Mouse (Mus musculus) MEL (cell line): ENCODE data around the gene Slc2a10. TPM values are rescaled to one million over a fixed set of nuclear protein-coding genes. Genes with fewer than 3 reads are reported as not detected.

Experiments used
- DNase-seq: peaks from one replicate; pipeline ENCODE4 v3.0.0; 2011; ENCODE audit warnings: low read depth, low spot score
- H3K27ac ChIP-seq: 2 replicates; pipeline ENCODE4 v1.5.1; 2012; ENCODE audit warnings: low read depth, mild to moderate bottlenecking, control low read depth, low read length, moderate library complexity; ENCODE audit not compliant: control insufficient read depth
- H3K27me3 ChIP-seq, 2 experiments: fragments of 150-350 bp in 1 of 2; sonication (generic) in 1 of 2; 2 replicates each; pipeline ENCODE4 v1.6.1; 2012; ENCODE audit warnings: low read length in 2 of 2, mild to moderate bottlenecking in 2 of 2, improper control_type of control experiment in 1 of 2, moderate library complexity in 1 of 2; ENCODE audit not compliant: insufficient read depth in 2 of 2, control insufficient read depth in 1 of 2
- H3K36me3 ChIP-seq, 2 experiments: 2 replicates each; pipeline ENCODE4 v1.6.1; 2012 to 2014; ENCODE audit warnings: low read length in 2 of 2, improper control_type of control experiment in 1 of 2, inconsistent platforms in 1 of 2, mild to moderate bottlenecking in 1 of 2; ENCODE audit not compliant: insufficient read depth in 2 of 2, control insufficient read depth in 1 of 2
- H3K4me1 ChIP-seq, 2 experiments: fragments of 150-350 bp in 1 of 2; sonication (generic) in 1 of 2; 2 replicates each; pipeline ENCODE4 v1.6.1; 2012; ENCODE audit warnings: low read length in 2 of 2, improper control_type of control experiment in 1 of 2, mild to moderate bottlenecking in 1 of 2; ENCODE audit not compliant: insufficient read depth in 2 of 2, control insufficient read depth in 1 of 2
- H3K4me3 ChIP-seq, 2 experiments: fragments of 150-350 bp in 1 of 2; sonication (generic) in 1 of 2; 2 replicates each; pipeline ENCODE4 v1.5.1; 2012; ENCODE audit warnings: low read depth in 2 of 2, low read length in 2 of 2, mild to moderate bottlenecking in 2 of 2, moderate library complexity in 2 of 2, control low read depth in 1 of 2, improper control_type of control experiment in 1 of 2; ENCODE audit not compliant: control insufficient read depth in 1 of 2, insufficient read depth in 1 of 2
- H3K79me2 ChIP-seq: 2 replicates; pipeline ENCODE4 v1.6.1; 2012; ENCODE audit warnings: mild to moderate bottlenecking, low read length, moderate library complexity; ENCODE audit not compliant: control insufficient read depth, poor library complexity, insufficient read depth
- H3K9ac ChIP-seq: 2 replicates; pipeline ENCODE4 v1.6.1; 2012; ENCODE audit warnings: low read depth, mild to moderate bottlenecking, control low read depth, low read length, moderate library complexity; ENCODE audit not compliant: control insufficient read depth, poor library complexity, severe bottlenecking
- H3K9me3 ChIP-seq: fragments of 150-350 bp; sonication (generic); replicated peaks from 2 replicates; pipeline ENCODE4 v1.6.1; 2012; ENCODE audit warnings: mild to moderate bottlenecking, low read length, improper control_type of control experiment, moderate library complexity; ENCODE audit not compliant: insufficient read depth
- CHD1 ChIP-seq: IDR thresholded peaks from 2 replicates; pipeline ENCODE4 v1.6.1; 2012; ENCODE audit warnings: low read depth, mild to moderate bottlenecking, inconsistent platforms, low read length, improper control_type of control experiment
- CHD2 ChIP-seq: IDR thresholded peaks from 2 replicates; pipeline ENCODE4 v1.6.1; 2011; ENCODE audit warnings: low read length, improper control_type of control experiment
- CTCF ChIP-seq, 3 experiments: IDR thresholded peaks in 2 of 3; conservative IDR thresholded peaks in 1 of 3; 2 replicates each; pipeline ENCODE4 v1.5.1; 2011 to 2012; ENCODE audit warnings: low read length in 3 of 3, low read depth in 2 of 3, mild to moderate bottlenecking in 2 of 3, improper control_type of control experiment in 1 of 3, inconsistent platforms in 1 of 3, mixed read lengths in 1 of 3, moderate library complexity in 1 of 3; ENCODE audit not compliant: control insufficient read depth in 1 of 3, insufficient read depth in 1 of 3, poor library complexity in 1 of 3, severe bottlenecking in 1 of 3
- E2F4 ChIP-seq: IDR thresholded peaks from 2 replicates; pipeline ENCODE4 v1.6.1; 2011; ENCODE audit warnings: low read depth, low read length, improper control_type of control experiment, borderline replicate concordance
- ELF1 ChIP-seq: IDR thresholded peaks from 2 replicates; pipeline ENCODE4 v1.6.1; 2014; ENCODE audit warnings: low read depth, mild to moderate bottlenecking, inconsistent platforms, low read length, improper control_type of control experiment, moderate library complexity
- GABPA ChIP-seq: IDR thresholded peaks from 2 replicates; pipeline ENCODE4 v1.6.1; 2012; ENCODE audit warnings: low read depth, mild to moderate bottlenecking, inconsistent platforms, low read length, improper control_type of control experiment, moderate library complexity
- GATA1 ChIP-seq: IDR thresholded peaks from 2 replicates; pipeline ENCODE4 v1.6.1; 2011; ENCODE audit warnings: low read depth, low read length, improper control_type of control experiment
- HCFC1 ChIP-seq: IDR thresholded peaks from 2 replicates; pipeline ENCODE4 v1.6.1; 2012; ENCODE audit warnings: low read depth, mild to moderate bottlenecking, inconsistent platforms, low read length, improper control_type of control experiment, moderate library complexity
- JUND ChIP-seq: IDR thresholded peaks from 2 replicates; pipeline ENCODE4 v1.6.1; 2011; ENCODE audit warnings: low read depth, mild to moderate bottlenecking, improper control_type of control experiment, low read length
- KAT2A ChIP-seq: conservative IDR thresholded peaks from 2 replicates; pipeline ENCODE4 v1.6.1; 2012; ENCODE audit warnings: low read depth, low read length, improper control_type of control experiment, inconsistent platforms
- MAX ChIP-seq: IDR thresholded peaks from 2 replicates; pipeline ENCODE4 v1.6.1; 2011; ENCODE audit warnings: low read length, improper control_type of control experiment
- MEF2A ChIP-seq: IDR thresholded peaks from 2 replicates; pipeline ENCODE4 v1.6.1; 2014; ENCODE audit warnings: low read depth, mild to moderate bottlenecking, inconsistent platforms, low read length, improper control_type of control experiment; ENCODE audit not compliant: poor library complexity, insufficient replicate concordance, severe bottlenecking; ENCODE audit errors: extremely low read depth
- MXI1 ChIP-seq: IDR thresholded peaks from 2 replicates; pipeline ENCODE4 v1.6.1; 2011; ENCODE audit warnings: mild to moderate bottlenecking, low read depth, low read length, improper control_type of control experiment
- MYC ChIP-seq: IDR thresholded peaks from 2 replicates; pipeline ENCODE4 v1.6.1; 2011; ENCODE audit warnings: low read depth, mild to moderate bottlenecking, low read length, improper control_type of control experiment, moderate library complexity
- NELFE ChIP-seq: IDR thresholded peaks from 2 replicates; pipeline ENCODE4 v1.6.1; 2011; ENCODE audit warnings: low read depth, low read length, improper control_type of control experiment
- NRF1 ChIP-seq: IDR thresholded peaks from 2 replicates; pipeline ENCODE4 v1.6.1; 2014; ENCODE audit warnings: low read depth, mild to moderate bottlenecking, inconsistent platforms, low read length, improper control_type of control experiment, moderate library complexity; ENCODE audit not compliant: poor library complexity, insufficient read depth, severe bottlenecking
- POLR2AphosphoS2 ChIP-seq: IDR thresholded peaks from 2 replicates; pipeline ENCODE4 v1.6.1; 2011; ENCODE audit warnings: low read length, improper control_type of control experiment
- POLR2AphosphoS5 ChIP-seq: IDR thresholded peaks from 2 replicates; pipeline ENCODE4 v1.6.1; 2012; ENCODE audit warnings: low read depth, borderline replicate concordance, mild to moderate bottlenecking, inconsistent platforms, low read length, moderate library complexity, mixed read lengths
- RCOR1 ChIP-seq: IDR thresholded peaks from 2 replicates; pipeline ENCODE4 v1.6.1; 2012; ENCODE audit warnings: low read depth, mild to moderate bottlenecking, inconsistent platforms, low read length, improper control_type of control experiment
- SIN3A ChIP-seq: IDR thresholded peaks from 2 replicates; pipeline ENCODE4 v1.6.1; 2012; ENCODE audit warnings: low read length, improper control_type of control experiment, inconsistent platforms
- TAL1 ChIP-seq: IDR thresholded peaks from 2 replicates; pipeline ENCODE4 v1.6.1; 2012; ENCODE audit warnings: mild to moderate bottlenecking, inconsistent platforms, low read length, moderate library complexity, mixed read lengths
- TBP ChIP-seq: IDR thresholded peaks from 2 replicates; pipeline ENCODE4 v1.8.0; 2011; ENCODE audit warnings: low read depth, low read length, improper control_type of control experiment
- TCF12 ChIP-seq: IDR thresholded peaks from 2 replicates; pipeline ENCODE4 v1.6.1; 2014; ENCODE audit warnings: low read depth, mild to moderate bottlenecking, inconsistent platforms, low read length, improper control_type of control experiment, moderate library complexity
- UBTF ChIP-seq: IDR thresholded peaks from 2 replicates; pipeline ENCODE4 v1.6.1; 2012; ENCODE audit warnings: low read depth, mild to moderate bottlenecking, inconsistent platforms, low read length, improper control_type of control experiment, moderate library complexity, borderline replicate concordance; ENCODE audit not compliant: insufficient read depth
- USF1 ChIP-seq: IDR thresholded peaks from 2 replicates; pipeline ENCODE4 v1.6.1; 2014; ENCODE audit warnings: low read depth, mild to moderate bottlenecking, inconsistent platforms, low read length, improper control_type of control experiment, moderate library complexity
- USF2 ChIP-seq, 2 experiments: IDR thresholded peaks; 2 replicates each; pipeline ENCODE4 v1.6.1; 2011 to 2012; ENCODE audit warnings: improper control_type of control experiment in 2 of 2, low read length in 2 of 2, borderline replicate concordance in 1 of 2, inconsistent platforms in 1 of 2, low read depth in 1 of 2, mild to moderate bottlenecking in 1 of 2; ENCODE audit not compliant: insufficient read depth in 1 of 2
- ZC3H11A ChIP-seq: IDR thresholded peaks from 2 replicates; pipeline ENCODE4 v1.6.1; 2012; ENCODE audit warnings: low read depth, mild to moderate bottlenecking, inconsistent platforms, low read length, improper control_type of control experiment
- ZMIZ1 ChIP-seq: IDR thresholded peaks from 2 replicates; pipeline ENCODE4 v1.6.1; 2012; ENCODE audit warnings: low read depth, mild to moderate bottlenecking, inconsistent platforms, low read length, improper control_type of control experiment, moderate library complexity
- ZNF384 ChIP-seq: IDR thresholded peaks from 2 replicates; pipeline ENCODE4 v1.6.1; 2012; ENCODE audit warnings: low read depth, mild to moderate bottlenecking, inconsistent platforms, low read length, improper control_type of control experiment
- polyA plus RNA-seq, 2 experiments: library from polyadenylated mRNA; stranded (reverse) in 1 of 2; unstranded in 1 of 2; fragments of >175 nt in 1 of 2; fragments of >200 nt in 1 of 2; gene quantifications; 2 replicates each; pipeline versions ENCODE4 v1.2.1 to v1.2.4; 2012; ENCODE audit warnings: low replicate concordance in 2 of 2, low read depth in 1 of 2; ENCODE audit not compliant: insufficient read length in 2 of 2, insufficient read depth in 1 of 2, missing spikeins in 1 of 2
- total RNA-seq: library from RNA; depleted of rRNA; stranded (reverse); fragments of 300-350 nt; gene quantifications from 2 replicates; pipeline ENCODE4 v1.2.3, GENCODE M21; 2012; rRNA removed

The Slc2a10 gene
- not detected in 2 replicates for total RNA-seq
- polyA plus RNA-seq, result not detected

DNA sequence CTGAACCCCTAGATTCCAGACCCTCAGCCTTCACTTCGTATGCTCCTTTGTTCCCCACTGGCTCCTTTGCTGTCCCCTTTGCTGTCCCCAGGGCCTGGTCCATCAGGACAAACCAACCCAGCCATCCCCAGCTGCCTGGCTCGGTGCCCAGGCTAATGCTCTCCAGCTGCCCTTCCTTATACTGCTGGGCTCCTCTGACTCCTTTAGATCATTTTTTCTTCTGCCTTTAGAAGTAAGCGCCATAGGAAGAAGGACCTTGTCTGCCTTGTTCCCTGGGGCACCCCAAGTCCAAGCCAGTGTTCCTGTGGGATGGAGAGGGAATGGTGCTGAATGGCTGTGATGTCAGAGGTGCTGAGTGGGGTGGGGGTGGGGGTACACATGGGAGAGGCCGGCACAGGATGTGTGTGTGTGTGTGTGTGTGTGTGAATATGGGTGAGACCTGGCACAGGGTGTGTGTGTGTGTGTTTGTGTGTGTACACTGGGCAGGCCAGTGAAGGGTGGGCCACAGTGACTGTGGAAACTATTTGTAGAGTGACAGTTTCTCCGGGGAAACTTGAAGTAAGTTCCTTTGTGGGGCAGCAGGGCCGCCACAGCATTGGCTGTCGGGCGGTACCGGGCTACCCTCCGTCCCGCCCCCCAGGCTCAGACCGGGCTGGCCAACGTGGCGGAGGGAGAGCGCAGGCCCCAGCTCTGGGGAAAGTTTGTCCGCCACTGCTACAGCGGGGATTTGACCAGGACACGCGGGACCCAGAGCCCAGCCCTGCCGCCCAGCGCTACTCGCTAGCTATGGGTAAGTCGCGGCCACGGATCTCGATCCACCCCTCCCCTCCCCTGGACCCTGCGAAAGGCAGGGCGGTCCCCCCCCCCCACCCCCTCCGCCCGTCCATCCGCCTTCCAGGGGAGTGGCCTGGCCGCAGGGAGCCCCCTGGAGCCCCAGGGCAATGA, at the start of gene Slc2a10:
Gene Slc2a10 (plus strand): TSS at position 529 of the 945 bp plus-strand sequence.
- no peaks in the 10 kb centered on the region for H3K79me2 ChIP-seq
- H3K27ac ChIP-seq, result no peak within 1 kb of the TSS
- no peaks in the 10 kb centered on the region for H3K27me3 ChIP-seq
- no peak within 1 kb of the TSS for H3K4me3 ChIP-seq
- DNase-seq, result no peak
- no peaks in the 10 kb centered on the region for H3K9me3 ChIP-seq
- no peak within 1 kb of the TSS for H3K9ac ChIP-seq
- no peaks in the 10 kb centered on the region for H3K4me1 ChIP-seq
- TF ChIP-seq MXI1 (no peak), RCOR1 (no peak), HCFC1 (no peak), ZMIZ1 (no peak), CHD2 (no peak), USF2 (IDR thresholded peaks at IDR 0.05; ENCODE audit: borderline replicate concordance in 1 of 2, insufficient read depth in 1 of 2, low read depth in 1 of 2, low read length in 2 of 2) (no peak), CTCF (IDR thresholded peaks at IDR 0.05 in 2 of 3, conservative IDR thresholded peaks at IDR 0.05 in 1 of 3; ENCODE audit: control insufficient read depth in 1 of 3, insufficient read depth in 1 of 3, low read depth in 2 of 3, low read length in 3 of 3, poor library complexity in 1 of 3, severe bottlenecking in 1 of 3) (no peak), CHD1 (no peak), KAT2A (no peak), NELFE (no peak), NRF1 (no peak), MYC (no peak), GATA1 (no peak), MEF2A (no peak), MAX (no peak), TBP (no peak), UBTF (no peak), ZC3H11A (no peak), ELF1 (no peak)
- no peaks in the 10 kb centered on the region for H3K36me3 ChIP-seq

- H3K4me1 ChIP-seq, result no peaks in the 10 kb centered on the region
- H3K79me2 ChIP-seq, result no peaks in the 10 kb centered on the region
- TF ChIP-seq E2F4 (no peak), POLR2AphosphoS2 (no peak), ZNF384 (no peak), USF1 (no peak), JUND (no peak), SIN3A (no peak), GABPA (no peak), TAL1 (no peak), UBTF (no peak), TCF12 (no peak), POLR2AphosphoS5 (no peak), TBP (no peak), GATA1 (no peak), ZMIZ1 (no peak), MYC (no peak), RCOR1 (no peak)
- H3K36me3 ChIP-seq, result no peaks in the 10 kb centered on the region
- peak; percentile 45 for DNase-seq
- no peak overlapping the region for H3K4me3 ChIP-seq
- H3K9ac ChIP-seq, result no peak overlapping the region
- no peak overlapping the region for H3K27ac ChIP-seq
- no peaks in the 10 kb centered on the region for H3K9me3 ChIP-seq
- no peaks in the 10 kb centered on the region for H3K27me3 ChIP-seq
Measured at GRCm38 (mm10) chr2:165456710-165457109, 46.9 kb upstream of the Slc2a10 start.
